Comparison of ENCODE assay signal across 8 mouse cellular contexts in genomic region chr15:64032748-64033355, GRCm38 (mm10). TPM values are rescaled to one million over a fixed set of nuclear protein-coding genes. Genes with fewer than 3 reads are reported as not detected.
A peak's percentile ranks its signal among the peaks of the same experiment; 100 is the strongest.
DNase-seq lines count a peak whose midpoint lies in the region; ATAC-seq lines count a peak whose summit lies in the region.
"Had no signal": no experiment of that assay in that cellular context is flagged by ENCODE, and none has a peak within 500 bp of the region (broad histone marks: within the 10 kb centered on the region; RNA-seq: fewer than 3 reads in every experiment).

No protein-coding gene starts in this region.

- H3K4me3 ChIP-seq in hindbrain, embryonic 15.5 days, result no peak overlapping the region
- no peak overlapping the region for H3K4me3 ChIP-seq in hindbrain, embryonic 11.5 days (ENCODE audit: low read depth, low read length)
- no peak overlapping the region for H3K4me3 ChIP-seq in forebrain, embryonic 13.5 days

- no peak overlapping the region for H3K4me2 ChIP-seq in hindbrain, embryonic 15.5 days
- H3K4me2 ChIP-seq in hindbrain, embryonic 11.5 days (replicated peaks; ENCODE audit: low read depth, low read length), result no peak overlapping the region
- no peak overlapping the region for H3K4me2 ChIP-seq in forebrain, embryonic 13.5 days

- H3K9ac ChIP-seq in hindbrain, embryonic 15.5 days, result no peak overlapping the region
- H3K9ac ChIP-seq in hindbrain, embryonic 11.5 days (ENCODE audit: low read depth, low read length), result no peak overlapping the region
- no peak overlapping the region for H3K9ac ChIP-seq in forebrain, embryonic 13.5 days

- DNase-seq in hindbrain, embryonic 11.5 days (ENCODE audit: low spot score), result no peak
- DNase-seq in adipocyte (ENCODE audit: low spot score), result peak; percentile 10
- peak; percentile 62 for DNase-seq in lung, postnatal 10 days
- DNase-seq in spleen, postnatal 14 days (ENCODE audit: low spot score in 2 of 2), result no peak
- no peak for DNase-seq in thymus, postnatal 10 days (ENCODE audit: low spot score in 2 of 2)

- H3K27ac ChIP-seq in hindbrain, embryonic 15.5 days (replicated peaks), result no peak overlapping the region
- no peak overlapping the region for H3K27ac ChIP-seq in hindbrain, embryonic 11.5 days (ENCODE audit: low read depth, low read length)
- H3K27ac ChIP-seq in forebrain, embryonic 13.5 days, result no peak overlapping the region

- no peaks in the 10 kb centered on the region for H3K27me3 ChIP-seq in hindbrain, embryonic 15.5 days
- H3K27me3 ChIP-seq in hindbrain, embryonic 11.5 days (ENCODE audit: control insufficient read depth, insufficient read depth, low read length), result no peaks in the 10 kb centered on the region
- H3K27me3 ChIP-seq in forebrain, embryonic 13.5 days, result no peaks in the 10 kb centered on the region
- H3K27me3 ChIP-seq: Patski had no signal

- H3K36me3 ChIP-seq in hindbrain, embryonic 15.5 days, result no peaks in the 10 kb centered on the region
- H3K36me3 ChIP-seq in hindbrain, embryonic 11.5 days (ENCODE audit: control insufficient read depth, insufficient read depth, low read length), result no peaks in the 10 kb centered on the region
- H3K36me3 ChIP-seq in forebrain, embryonic 13.5 days (ENCODE audit: poor library complexity, severe bottlenecking), result no peaks in the 10 kb centered on the region

- H3K4me1 ChIP-seq in hindbrain, embryonic 15.5 days (replicated peaks), result peaks cover 19% of the 10 kb centered on the region
- no peaks in the 10 kb centered on the region for H3K4me1 ChIP-seq in hindbrain, embryonic 11.5 days (replicated peaks; ENCODE audit: control insufficient read depth, insufficient read depth, low read length)
- H3K4me1 ChIP-seq in forebrain, embryonic 13.5 days, result peaks cover 5% of the 10 kb centered on the region

- no peaks in the 10 kb centered on the region for H3K9me3 ChIP-seq in hindbrain, embryonic 15.5 days
- no peaks in the 10 kb centered on the region for H3K9me3 ChIP-seq in hindbrain, embryonic 11.5 days (ENCODE audit: control insufficient read depth, low read length)
- no peaks in the 10 kb centered on the region for H3K9me3 ChIP-seq in forebrain, embryonic 13.5 days (replicated peaks)

- 48% methylated on average over 10 of the region's 10 CpGs for WGBS in hindbrain, embryonic 15.5 days
- 82% methylated on average over 10 of the region's 10 CpGs for WGBS in hindbrain, embryonic 11.5 days
- 73% methylated on average over 10 of the region's 10 CpGs for WGBS in forebrain, embryonic 13.5 days

- ATAC-seq in hindbrain, embryonic 15.5 days (ENCODE audit: low FRiP score, low read depth), result 0 out of 2 replicates have a peak, but pooled peaks have one; percentile 9
- ATAC-seq in hindbrain, embryonic 11.5 days (ENCODE audit: low FRiP score), result no peak
- peak; percentile 72 for ATAC-seq in forebrain, embryonic 13.5 days
- ATAC-seq: Patski had no signal

RNA-seq across cellular contexts. Expression of gene Fam49b, which starts 27.4 kb away (rescaled TPM):
- polyA plus RNA-seq in hindbrain, embryonic 15.5 days (2015; fragmentation: Nextera tagmentation; extraction: Ambion mirVana), result 125 and 129 TPM in 2 replicates
- polyA plus RNA-seq in hindbrain, embryonic 11.5 days (2014; fragmentation: Nextera tagmentation; extraction: Ambion mirVana), result 112 and 119 TPM in 2 replicates
- 91.1 and 98.2 TPM in 2 replicates for polyA plus RNA-seq in forebrain, embryonic 13.5 days (2015; fragmentation: Nextera tagmentation; extraction: Ambion mirVana)

Comparison
In these comparisons a context has a peak if more than half of its experiments do, and no peak if none do; other contexts are left out.
1. DNase-seq: peak in adipocyte (single experiment) and lung, postnatal 10 days (single experiment); none in hindbrain, embryonic 11.5 days (single experiment), spleen, postnatal 14 days (0 of 2) and thymus, postnatal 10 days (0 of 2).